ENCODE assay signal across 25 mouse cellular contexts in the genomic region with DNA sequence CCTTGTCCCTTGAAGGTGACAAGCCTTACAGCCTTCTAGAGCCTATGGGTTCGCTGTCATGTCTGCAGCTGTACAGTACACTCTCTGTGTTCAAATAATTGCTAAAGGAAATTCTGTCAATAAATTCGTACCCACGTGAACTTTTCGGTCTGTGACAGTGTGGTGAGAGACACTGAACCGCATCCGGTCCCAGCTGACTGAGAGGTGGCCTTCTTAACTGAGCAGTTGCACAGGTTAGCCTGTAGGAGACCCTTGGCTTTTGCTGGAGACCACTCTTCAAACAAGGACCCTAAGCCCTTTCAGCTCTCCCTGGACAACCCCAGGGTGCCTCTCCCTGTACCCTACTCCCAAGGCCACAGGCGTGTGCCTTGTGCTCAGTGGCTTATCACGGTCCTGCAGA. TPM values are rescaled to one million over a fixed set of nuclear protein-coding genes. Genes with fewer than 3 reads are reported as not detected.
"Had no signal": no experiment of that assay in that cellular context is flagged by ENCODE, and none has a peak within 500 bp of the region (broad histone marks: within the 10 kb centered on the region; RNA-seq: fewer than 3 reads in every experiment).

No protein-coding gene starts in this region.

- H3K27me3 ChIP-seq: kidney, embryonic 15.5 days; limb, embryonic 13.5 days; liver, embryonic 15.5 days; midbrain, embryonic 13.5 days; neural tube, embryonic 13.5 days had no signal

- ATAC-seq: lung, postnatal 0 days; midbrain, embryonic 13.5 days; midbrain, embryonic 16.5 days had no signal

- H3K4me2 ChIP-seq: kidney, embryonic 15.5 days; limb, embryonic 13.5 days; liver, embryonic 15.5 days; lung, embryonic 14.5 days; midbrain, embryonic 13.5 days; neural tube, embryonic 13.5 days had no signal

- DNase-seq: kidney, adult 11 months; kidney, adult 8-10 months; kidney, postnatal 10 days; kidney, postnatal 36 days; layer of hippocampus, adult 9-11 months; lung, embryonic 14.5 days; right cerebral cortex, postnatal 14 days; right cerebral cortex, postnatal 4 days; thymus, adult 2 months; thymus, postnatal 25 days had no signal

- H3K27ac ChIP-seq: kidney, embryonic 15.5 days; limb, embryonic 10.5 days; limb, embryonic 13.5 days; liver, embryonic 15.5 days; macrophage; midbrain, embryonic 10.5 days; midbrain, embryonic 13.5 days; neural tube, embryonic 13.5 days; stomach, postnatal 0 days had no signal

- H3K9me3 ChIP-seq: kidney, embryonic 15.5 days; limb, embryonic 10.5 days; limb, embryonic 13.5 days; liver, embryonic 15.5 days; neural tube, embryonic 13.5 days had no signal

- H3K4me3 ChIP-seq: kidney, embryonic 15.5 days; limb, embryonic 10.5 days; limb, embryonic 13.5 days; liver, embryonic 15.5 days; midbrain, embryonic 10.5 days; midbrain, embryonic 13.5 days; myocyte; neural tube, embryonic 13.5 days had no signal

- H3K9ac ChIP-seq: kidney, embryonic 15.5 days; limb, embryonic 13.5 days; liver, embryonic 15.5 days; lung, embryonic 14.5 days; midbrain, embryonic 13.5 days; neural tube, embryonic 13.5 days had no signal

- H3K4me1 ChIP-seq: kidney, embryonic 15.5 days; limb, embryonic 13.5 days; liver, embryonic 15.5 days; midbrain, embryonic 10.5 days; midbrain, embryonic 13.5 days; neural tube, embryonic 13.5 days had no signal

RNA-seq across cellular contexts. Expression of a gene that starts 9.3 kb away (rescaled TPM):
- total RNA-seq: megakaryocyte, adult 5-6 weeks; monocyte, adult 5-6 weeks; neutrophil, adult 5-6 weeks had no signal
